Mouse (Mus musculus) liver, adult 2 months (tissue): ENCODE data around the gene Hoxb13. TPM values are rescaled to one million over a fixed set of nuclear protein-coding genes. Genes with fewer than 3 reads are reported as not detected.

Experiments used
- DNase-seq: peaks from one replicate; pipeline ENCODE4 v3.0.0-alpha.2; 2011; ENCODE audit warnings: low read depth, low spot score; ENCODE audit errors: extremely low read depth
- H3K27ac ChIP-seq: fragments of 200-500 bp; replicated peaks from 2 replicates; pipeline ENCODE4 v1.5.1; 2012; ENCODE audit warnings: low read depth, mild to moderate bottlenecking, control low read depth, inconsistent platforms, low read length; ENCODE audit not compliant: insufficient read depth
- H3K27me3 ChIP-seq: fragments of 200-500 bp; 2 replicates; pipeline ENCODE4 v1.6.1; 2012; ENCODE audit warnings: mild to moderate bottlenecking, moderate library complexity, low read length, inconsistent platforms; ENCODE audit not compliant: control insufficient read depth, insufficient read depth
- H3K36me3 ChIP-seq: fragments of 200-500 bp; 2 replicates; pipeline ENCODE4 v1.6.1; 2012; ENCODE audit warnings: low read length, inconsistent platforms; ENCODE audit not compliant: control insufficient read depth, insufficient read depth
- H3K4me1 ChIP-seq: fragments of 200-500 bp; 2 replicates; pipeline ENCODE4 v1.6.1; 2011; ENCODE audit warnings: low read length; ENCODE audit not compliant: control insufficient read depth, insufficient read depth
- H3K4me3 ChIP-seq: fragments of 200-500 bp; 2 replicates; pipeline ENCODE4 v1.5.1; 2011; ENCODE audit warnings: low read depth, mild to moderate bottlenecking, control low read depth, low read length, moderate library complexity; ENCODE audit not compliant: insufficient read depth
- H3K79me2 ChIP-seq: fragments of 200-500 bp; 2 replicates; pipeline ENCODE4 v1.6.1; 2012; ENCODE audit warnings: inconsistent platforms, mild to moderate bottlenecking, low read length, moderate library complexity; ENCODE audit not compliant: control insufficient read depth, insufficient read depth
- H3K9ac ChIP-seq: fragments of 200-500 bp; 2 replicates; pipeline ENCODE4 v1.6.1; 2012; ENCODE audit warnings: low read depth, mild to moderate bottlenecking, control low read depth, inconsistent platforms, low read length
- CTCF ChIP-seq: fragments of 200-500 bp; IDR thresholded peaks from 2 replicates; pipeline ENCODE4 v1.5.1; 2011; ENCODE audit warnings: low read depth, low read length, control low read depth
- POLR2A ChIP-seq: fragments of 200-500 bp; IDR thresholded peaks from 2 replicates; pipeline ENCODE4 v1.6.1; 2011; ENCODE audit warnings: low read length, control low read depth; ENCODE audit not compliant: insufficient read depth; ENCODE audit errors: extremely low read depth
- WGBS: fragments of 180-500 bp; shearing (Covaris S2); methylation state at CpG from one replicate; pipeline ENCODE4 v1.1.7; 2018; 5-methylcytosine and 5-hydroxymethylcytosine counted together
- polyA plus RNA-seq: library from polyadenylated mRNA; depleted of rRNA; stranded (reverse); fragments of >200 nt; gene quantifications from 2 replicates; pipeline ENCODE4 v1.2.3, GENCODE M21; 2012
- total RNA-seq: library from RNA; depleted of rRNA; stranded (reverse); fragments of >200 nt; gene quantifications from 2 replicates; pipeline ENCODE4 v1.2.3, GENCODE M21; 2014

The Hoxb13 gene
- total and polyA plus RNA-seq, 2 experiments, result 0.05 TPM; not detected in 1

DNA sequence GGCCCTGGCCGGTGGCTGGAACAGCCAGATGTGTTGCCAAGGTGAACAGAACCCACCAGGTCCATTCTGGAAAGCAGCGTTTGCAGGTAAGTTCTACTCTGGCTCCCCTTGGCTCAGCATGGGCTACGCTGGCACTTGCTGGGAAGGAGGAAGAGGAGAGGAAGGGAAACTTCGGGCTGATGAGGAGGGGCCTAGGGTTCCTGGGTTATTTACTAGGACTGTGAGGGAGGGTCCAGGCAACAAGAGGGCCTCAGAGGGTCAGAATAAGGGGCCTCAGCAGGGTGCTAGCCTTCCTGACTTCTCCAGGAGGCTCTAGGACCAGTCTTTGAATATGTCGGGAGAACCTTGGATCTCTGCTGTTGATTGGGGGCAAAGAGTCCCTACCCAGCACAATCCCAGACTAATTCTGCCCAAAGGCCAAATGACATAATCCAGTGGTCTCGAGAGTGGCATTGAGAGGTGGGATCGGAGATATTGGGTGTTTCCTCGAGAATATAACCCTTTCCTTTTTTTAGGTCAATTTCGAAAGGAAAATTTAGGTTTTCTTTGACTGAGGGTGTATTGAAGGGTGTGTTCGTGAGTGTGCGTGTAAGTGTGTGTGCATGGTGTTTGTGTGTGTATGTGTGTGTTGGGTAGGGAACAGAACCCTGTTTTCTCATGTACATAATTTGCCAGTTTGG lies 985 bp downstream of the Hoxb13 start:
- 11% methylated on average over 11 of the region's 11 CpGs for WGBS
- H3K9ac ChIP-seq, result no peak overlapping the region
- no peaks in the 10 kb centered on the region for H3K36me3 ChIP-seq
- no peak for TF ChIP-seq CTCF
- TF ChIP-seq POLR2A, result no peak
- H3K4me3 ChIP-seq, result no peak overlapping the region
- no peak for DNase-seq
- H3K4me1 ChIP-seq, result no peaks in the 10 kb centered on the region
- no peaks in the 10 kb centered on the region for H3K79me2 ChIP-seq
- peaks cover 19% of the 10 kb centered on the region for H3K27me3 ChIP-seq
- no peak overlapping the region for H3K27ac ChIP-seq

DNA sequence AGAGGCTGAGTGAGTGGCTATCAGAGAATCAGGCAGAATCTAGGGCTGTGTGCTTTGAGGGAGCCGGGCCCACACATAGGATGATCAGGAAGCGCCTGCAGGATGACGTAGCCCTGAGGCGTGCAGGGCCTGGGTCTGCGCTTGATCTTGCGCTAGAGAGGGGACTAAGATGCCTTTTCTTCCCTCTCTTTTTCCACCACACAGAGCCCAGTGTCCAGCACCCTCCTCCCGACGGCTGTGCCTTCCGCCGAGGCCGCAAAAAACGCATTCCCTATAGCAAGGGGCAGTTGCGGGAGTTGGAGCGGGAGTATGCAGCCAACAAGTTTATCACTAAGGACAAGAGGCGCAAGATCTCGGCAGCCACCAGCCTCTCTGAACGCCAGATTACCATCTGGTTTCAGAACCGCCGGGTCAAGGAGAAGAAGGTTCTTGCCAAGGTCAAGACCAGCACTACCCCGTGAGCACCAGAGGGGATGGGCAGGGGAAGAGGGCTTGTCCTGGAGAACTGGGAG lies 1.7 kb downstream of the Hoxb13 start:
- no peak overlapping the region for H3K27ac ChIP-seq
- no peak overlapping the region for H3K9ac ChIP-seq
- no peaks in the 10 kb centered on the region for H3K36me3 ChIP-seq
- TF ChIP-seq POLR2A (no peak), CTCF (no peak)
- H3K79me2 ChIP-seq, result no peaks in the 10 kb centered on the region
- peaks cover 19% of the 10 kb centered on the region for H3K27me3 ChIP-seq
- no peaks in the 10 kb centered on the region for H3K4me1 ChIP-seq
- 6% methylated on average over 20 of the region's 20 CpGs for WGBS
- DNase-seq, result no peak
- no peak overlapping the region for H3K4me3 ChIP-seq

DNA sequence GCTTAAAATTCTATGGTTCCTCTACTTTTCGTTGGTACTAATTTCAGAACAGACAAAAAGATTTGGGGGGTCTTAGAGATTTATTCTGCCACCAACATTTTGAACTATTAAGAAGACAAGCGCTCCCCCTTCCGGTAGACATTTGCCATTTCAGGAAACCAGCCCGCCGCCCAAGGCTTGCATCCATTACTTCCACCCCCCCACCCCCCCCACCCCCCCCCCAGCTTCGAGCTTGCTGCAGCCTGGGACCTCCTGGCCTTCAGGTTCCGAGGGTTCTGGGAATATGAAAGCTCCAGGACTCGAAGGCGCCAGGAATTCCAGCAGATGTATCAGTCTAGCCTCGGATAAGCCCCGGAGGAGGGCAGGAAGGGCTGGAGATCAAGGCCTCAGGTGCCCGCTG lies 4.5 kb downstream of the Hoxb13 start:
- H3K4me1 ChIP-seq, result no peaks in the 10 kb centered on the region
- H3K79me2 ChIP-seq, result no peaks in the 10 kb centered on the region
- TF ChIP-seq POLR2A (no peak), CTCF (peak; percentile 56)
- no peaks in the 10 kb centered on the region for H3K36me3 ChIP-seq
- DNase-seq, result peak; percentile 7
- peaks cover 31% of the 10 kb centered on the region for H3K27me3 ChIP-seq
- no peak overlapping the region for H3K4me3 ChIP-seq
- no peak overlapping the region for H3K27ac ChIP-seq
- 4% methylated on average over 12 of the region's 12 CpGs for WGBS
- H3K9ac ChIP-seq, result no peak overlapping the region

DNA sequence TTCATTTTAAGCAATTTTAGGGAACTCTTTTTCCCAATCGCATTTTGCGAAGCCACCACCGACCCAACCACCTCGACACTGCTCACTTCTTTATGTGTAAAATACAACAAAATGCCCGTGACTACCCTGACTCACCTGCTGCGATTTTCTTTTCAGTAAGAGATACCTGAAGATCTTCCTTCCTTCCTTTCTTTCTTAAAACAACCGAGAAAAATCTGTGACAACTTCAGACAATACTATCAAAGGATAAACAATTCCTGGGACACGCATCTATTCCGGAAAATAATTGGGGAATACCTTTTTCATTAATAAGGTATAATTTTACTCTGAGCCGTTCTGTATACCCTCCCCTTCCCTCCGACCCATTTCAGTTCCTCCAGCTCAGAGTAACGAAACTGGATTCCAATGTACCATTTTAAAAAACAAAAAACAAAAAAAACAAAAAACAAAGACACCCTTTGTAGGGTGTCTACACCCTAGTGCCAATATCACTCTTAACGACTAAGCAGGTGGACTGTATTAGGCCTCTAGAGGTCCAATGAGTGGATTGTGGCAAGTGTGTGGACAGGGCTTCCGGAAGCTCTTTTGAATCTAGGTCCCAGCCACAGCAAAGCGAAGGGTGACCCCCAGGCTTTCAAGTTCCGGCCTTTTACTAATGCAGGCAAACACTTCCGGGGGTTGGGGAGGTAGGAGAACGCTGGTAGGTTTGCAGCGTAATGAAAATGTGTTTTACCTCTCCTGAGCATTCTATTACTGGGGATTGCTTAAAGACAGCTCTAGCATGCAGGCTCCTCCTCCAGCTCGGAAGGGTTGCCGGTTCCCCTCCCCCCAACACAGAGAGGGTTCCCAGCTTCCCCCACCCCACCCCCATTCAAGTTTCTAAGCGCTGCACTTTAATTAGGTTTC lies 5.3 kb downstream of the Hoxb13 start:
- Histone ChIP-seq H3K9ac (no peak overlapping the region), H3K27ac (no peak overlapping the region), H3K79me2 (no peaks in the 10 kb centered on the region), H3K27me3 (peaks cover 36% of the 10 kb centered on the region), H3K4me1 (no peaks in the 10 kb centered on the region), H3K4me3 (no peak overlapping the region), H3K36me3 (no peaks in the 10 kb centered on the region)
- TF ChIP-seq POLR2A (no peak), CTCF (no peak)
- 8% methylated on average over 22 of the region's 22 CpGs for WGBS
- DNase-seq, result no peak

DNA sequence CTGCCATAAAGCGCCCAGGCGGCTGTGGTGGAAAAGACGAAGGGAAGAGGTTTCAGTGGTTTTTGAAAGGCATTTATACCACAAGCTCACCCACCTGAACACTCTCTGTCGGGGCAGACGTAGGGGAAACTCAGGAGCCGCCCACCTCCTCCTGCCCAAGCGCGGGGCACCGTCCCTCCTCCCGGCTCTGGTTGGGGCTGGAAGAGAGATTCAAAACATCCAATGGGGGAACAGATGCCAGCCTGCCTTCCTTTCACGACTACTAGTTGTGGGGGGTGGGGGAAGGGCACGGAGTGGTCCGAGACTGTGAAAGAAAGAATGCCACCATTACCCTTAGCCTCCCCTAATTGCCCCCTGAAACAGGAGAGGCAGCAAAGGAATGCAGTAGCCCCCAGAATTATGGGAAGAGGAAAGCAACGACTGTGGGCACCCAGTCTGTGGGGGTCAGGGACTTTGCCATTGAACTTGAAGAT lies 6.1 kb downstream of the Hoxb13 start:
- H3K27ac ChIP-seq, result no peak overlapping the region
- no peaks in the 10 kb centered on the region for H3K4me1 ChIP-seq
- no peaks in the 10 kb centered on the region for H3K79me2 ChIP-seq
- H3K36me3 ChIP-seq, result no peaks in the 10 kb centered on the region
- no peak overlapping the region for H3K4me3 ChIP-seq
- DNase-seq, result no peak
- 6% methylated on average over 14 of the region's 14 CpGs for WGBS
- no peak overlapping the region for H3K9ac ChIP-seq
- peaks cover 31% of the 10 kb centered on the region for H3K27me3 ChIP-seq
- no peak for TF ChIP-seq CTCF
- TF ChIP-seq POLR2A, result no peak
